Mouse (Mus musculus) intestine, embryonic 14.5 days (tissue): ENCODE data around the gene 2010111I01Rik. TPM values are rescaled to one million over a fixed set of nuclear protein-coding genes. Genes with fewer than 3 reads are reported as not detected.

Source experiments
- ATAC-seq: fragments of 200-750 bp; cut with Nextera tagmentation; replicated peaks from 2 replicates; pipeline ENCODE4 v1.8.0; 2017; ENCODE audit warnings: low read depth, moderate number of reproducible peaks, moderate TSS enrichment, moderate library complexity; ENCODE audit not compliant: low FRiP score, low TSS enrichment
- DNase-seq: peaks from one replicate; pipeline ENCODE4 v3.0.0-alpha.2; 2018; ENCODE audit warnings: low spot score
- H3K27ac ChIP-seq: fragments of 300-500 bp; sonication (generic); 2 replicates; pipeline ENCODE4 v1.5.1; 2014; ENCODE audit warnings: low read depth, mild to moderate bottlenecking, control low read depth
- H3K27me3 ChIP-seq: fragments of 300-500 bp; sonication (generic); replicated peaks from 2 replicates; pipeline ENCODE4 v1.6.1; 2014; ENCODE audit warnings: low read length, control low read depth; ENCODE audit not compliant: control insufficient read depth, insufficient read depth
- H3K36me3 ChIP-seq: fragments of 300-500 bp; sonication (generic); 2 replicates; pipeline ENCODE4 v1.6.1; 2014; ENCODE audit warnings: low read length, control low read depth; ENCODE audit not compliant: control insufficient read depth, insufficient read depth
- H3K4me1 ChIP-seq: fragments of 300-500 bp; sonication (generic); replicated peaks from 2 replicates; pipeline ENCODE4 v1.6.1; 2014; ENCODE audit warnings: low read length, control low read depth, mixed read lengths; ENCODE audit not compliant: control insufficient read depth, insufficient read depth
- H3K4me2 ChIP-seq: fragments of 300-500 bp; sonication (generic); 2 replicates; pipeline ENCODE4 v1.6.1; 2014; ENCODE audit warnings: low read length
- H3K4me3 ChIP-seq: fragments of 300-500 bp; sonication (generic); 2 replicates; pipeline ENCODE4 v1.5.1; 2014; ENCODE audit warnings: low read depth, low read length, control low read depth, mixed read lengths
- H3K9ac ChIP-seq: fragments of 300-500 bp; sonication (generic); 2 replicates; pipeline ENCODE4 v1.6.1; 2014; ENCODE audit warnings: mild to moderate bottlenecking, low read length
- H3K9me3 ChIP-seq: fragments of 300-500 bp; sonication (generic); 2 replicates; pipeline ENCODE4 v1.6.1; 2016; ENCODE audit warnings: low read length, control low read depth; ENCODE audit not compliant: control insufficient read depth
- WGBS: fragments of 180-500 bp; shearing (Covaris S2); extraction: QIAGEN DNeasy Blood & Tissue Kit; methylation state at CpG from one replicate; pipeline ENCODE4 v1.1.7; 2014; 5-methylcytosine and 5-hydroxymethylcytosine counted together
- polyA plus RNA-seq: library from polyadenylated mRNA; unstranded; fragments of >200 nt; fragmentation: Nextera tagmentation; extraction: Ambion mirVana; gene quantifications from 2 replicates; pipeline ENCODE4 v1.2.1, GENCODE M21; 2014

Gene 2010111I01Rik
- polyA plus RNA-seq, 1 experiment from 2014 or later = 135 TPM

DNA sequence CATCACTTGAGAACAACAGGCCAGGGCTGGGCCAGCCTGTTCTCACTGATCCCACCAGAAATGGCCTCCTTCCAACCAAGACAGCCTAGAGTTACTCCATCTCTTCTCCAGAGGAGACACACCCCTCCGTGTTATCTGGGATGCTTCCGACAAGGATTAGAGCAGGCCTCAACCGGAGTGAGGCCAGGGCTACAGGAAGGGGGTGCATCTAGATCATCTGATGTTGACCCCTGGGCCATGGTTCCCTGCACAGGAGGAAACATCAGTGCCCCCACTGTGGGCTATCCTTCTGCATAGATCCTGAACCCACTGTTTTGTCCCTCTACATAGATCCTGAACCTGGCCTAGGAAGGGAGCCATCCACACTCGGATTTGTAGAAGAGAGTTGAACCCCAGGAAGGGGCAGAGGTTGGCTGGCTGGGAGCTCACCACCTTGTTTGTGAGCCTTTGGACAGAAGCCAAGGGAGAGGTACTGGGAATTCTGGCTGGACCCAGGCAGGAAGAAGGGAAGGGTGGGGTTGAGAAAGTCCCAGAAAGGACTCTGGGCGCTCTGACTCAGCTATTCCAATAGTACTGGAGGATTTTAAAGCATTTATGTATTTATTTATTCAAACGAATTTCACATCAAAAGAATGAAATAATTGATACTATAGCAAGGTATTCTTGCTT is 339.6 kb downstream of the 2010111I01Rik start:
- whole genome bisulfite sequencing = 67% methylated on average over 6 of the region's 6 CpGs

DNA sequence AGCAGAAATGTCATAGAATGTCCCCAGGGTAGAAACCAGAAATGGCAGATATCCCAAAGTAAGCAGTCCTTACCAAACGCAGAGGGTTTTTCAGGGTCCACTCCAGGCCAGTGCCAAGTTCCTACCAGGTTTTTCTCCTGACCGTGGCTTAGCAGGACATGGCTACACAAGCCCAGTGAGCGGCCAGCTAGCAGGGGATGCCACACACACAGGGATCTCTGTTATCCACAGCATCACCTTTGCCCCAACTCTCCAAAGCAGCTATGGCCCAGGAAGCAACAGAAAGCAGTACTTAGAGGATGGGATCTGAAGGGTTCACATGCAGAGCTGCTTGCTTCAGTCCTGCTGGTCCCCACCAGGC is 340.1 kb downstream of the 2010111I01Rik start:
- Histone ChIP-seq H3K4me3 (no peak overlapping the region), H3K9me3 (no peaks in the 10 kb centered on the region), H3K36me3 (peaks cover 53% of the 10 kb centered on the region), H3K9ac (no peak overlapping the region), H3K4me1 (no peaks in the 10 kb centered on the region; the same call in 1 of the 2 replicates), H3K4me2 (no peak overlapping the region), H3K27me3 (no peaks in the 10 kb centered on the region), H3K27ac (peak overlapping the region; percentile 29; the same call in 1 of the 2 replicates)
- 53% methylated on average over 3 of the region's 3 CpGs for WGBS
- ATAC-seq = no peak
- DNase-seq = no peak

More for the DNA sequence above, 339.6 kb downstream of the 2010111I01Rik start:
- ATAC-seq (no peak), DNase-seq (no peak)
- no peaks in the 10 kb centered on the region for H3K27me3 ChIP-seq
- H3K4me1 ChIP-seq = no peaks in the 10 kb centered on the region; the same call in 1 of the 2 replicates
- H3K9ac ChIP-seq = no peak overlapping the region
- H3K9me3 ChIP-seq = no peaks in the 10 kb centered on the region
- no peak overlapping the region for H3K4me2 ChIP-seq
- peak overlapping the region; percentile 29; the same call in 1 of the 2 replicates for H3K27ac ChIP-seq
- H3K36me3 ChIP-seq = peaks cover 58% of the 10 kb centered on the region
- no peak overlapping the region for H3K4me3 ChIP-seq

DNA sequence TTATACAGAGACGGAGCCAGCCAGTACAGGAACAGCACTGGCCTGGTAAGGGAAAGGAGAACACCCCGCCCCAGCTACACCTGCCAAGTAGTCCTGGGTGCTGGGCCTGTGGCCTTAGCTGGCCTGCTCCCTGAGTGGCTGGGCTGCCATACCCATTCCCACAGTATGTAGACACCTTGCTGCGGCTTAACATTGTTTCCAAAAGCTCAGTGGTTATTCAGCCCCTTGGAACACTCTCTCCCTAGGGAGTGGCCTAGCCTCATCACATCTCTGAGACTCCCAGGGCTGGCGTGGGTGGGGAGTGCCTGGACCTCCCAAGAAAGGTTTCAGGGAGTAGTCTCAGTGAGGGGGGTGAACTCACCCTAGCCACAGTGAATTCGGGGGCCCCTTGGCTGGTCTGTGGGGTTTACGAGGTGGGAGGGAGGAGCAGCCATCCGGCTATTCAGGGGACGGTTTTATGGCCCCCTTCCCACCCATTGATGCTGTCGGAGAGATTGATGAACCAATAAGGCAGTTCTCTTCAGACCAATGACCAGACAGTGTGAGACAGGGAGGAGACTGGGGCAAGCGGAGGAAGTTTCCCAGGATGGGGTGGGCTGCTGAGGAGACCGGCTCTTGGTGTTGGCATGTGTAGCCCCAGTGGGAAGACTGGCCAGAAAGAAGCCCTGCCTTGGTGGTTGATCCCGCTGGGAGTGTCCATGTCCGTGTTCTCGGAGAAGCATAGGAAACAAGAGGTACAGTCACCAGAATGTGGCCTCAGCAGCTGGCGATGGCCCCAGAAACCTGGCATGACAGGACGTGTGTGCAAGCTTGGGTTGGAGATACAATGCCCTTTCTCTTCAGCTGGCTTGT is 340.7 kb downstream of the 2010111I01Rik start:
- ATAC-seq (peak; percentile 41), DNase-seq (no peak)
- Histone ChIP-seq H3K4me3 (no peak overlapping the region), H3K9ac (no peak overlapping the region), H3K27me3 (no peaks in the 10 kb centered on the region), H3K9me3 (no peaks in the 10 kb centered on the region), H3K4me2 (no peak overlapping the region), H3K27ac (peak overlapping the region; percentile 29; the same call in 1 of the 2 replicates), H3K4me1 (no peaks in the 10 kb centered on the region; the same call in 1 of the 2 replicates), H3K36me3 (peaks cover 47% of the 10 kb centered on the region)
- 48% methylated on average over 16 of the region's 16 CpGs for WGBS

DNA sequence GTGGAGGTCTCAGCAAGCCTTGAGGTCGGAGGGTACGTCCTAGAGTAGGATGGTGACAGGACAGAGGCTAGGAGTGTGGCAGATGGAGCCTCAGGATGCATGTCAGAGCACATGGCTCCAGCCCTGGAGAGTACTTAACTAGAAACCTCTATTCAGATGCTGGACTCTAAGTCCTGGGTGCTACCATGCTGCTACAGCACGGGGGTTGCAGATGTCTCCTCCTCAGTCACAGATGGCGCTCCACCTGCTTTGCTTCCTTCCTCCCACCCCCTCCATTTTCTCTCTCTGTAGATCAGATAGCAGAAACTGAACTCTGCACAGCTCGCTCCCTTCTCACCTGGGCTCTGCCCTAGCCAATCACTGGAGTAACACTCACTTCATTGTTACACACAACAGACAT is 342.1 kb downstream of the 2010111I01Rik start:
- no peak overlapping the region for H3K4me2 ChIP-seq
- H3K4me3 ChIP-seq = no peak overlapping the region
- H3K27me3 ChIP-seq = no peaks in the 10 kb centered on the region
- no peaks in the 10 kb centered on the region for H3K9me3 ChIP-seq
- no peak overlapping the region for H3K27ac ChIP-seq
- DNase-seq (no peak), ATAC-seq (no peak)
- H3K36me3 ChIP-seq = peaks cover 39% of the 10 kb centered on the region
- H3K9ac ChIP-seq = no peak overlapping the region
- H3K4me1 ChIP-seq = no peaks in the 10 kb centered on the region; the same call in 1 of the 2 replicates
- 88% methylated on average over 5 of the region's 5 CpGs for WGBS

DNA sequence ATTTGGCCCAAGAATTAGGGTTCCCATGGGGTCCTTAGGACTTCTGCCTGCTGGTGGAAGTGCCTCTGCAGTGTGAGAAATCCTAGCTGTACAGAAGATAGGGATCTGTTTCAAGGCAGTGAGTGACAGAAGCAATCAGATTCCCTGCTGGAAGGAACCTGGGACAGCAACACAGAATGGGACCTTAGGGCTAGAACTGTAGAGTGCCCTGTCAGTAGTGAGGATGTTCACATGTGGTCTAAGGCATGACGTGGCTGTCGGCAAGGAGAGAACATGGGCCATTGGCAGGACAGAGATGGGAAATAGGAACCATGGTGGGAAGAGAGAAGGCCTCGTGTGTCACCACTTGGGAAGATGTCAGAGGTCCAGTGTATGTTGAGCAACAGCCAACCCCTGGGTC is 344.9 kb downstream of the 2010111I01Rik start:
- ATAC-seq (no peak), DNase-seq (no peak)
- H3K36me3 ChIP-seq = peaks cover 17% of the 10 kb centered on the region
- no peaks in the 10 kb centered on the region for H3K27me3 ChIP-seq
- H3K4me3 ChIP-seq = no peak overlapping the region
- no peak overlapping the region for H3K9ac ChIP-seq
- no peak overlapping the region for H3K4me2 ChIP-seq
- H3K27ac ChIP-seq = no peak overlapping the region
- H3K4me1 ChIP-seq = no peaks in the 10 kb centered on the region; the same call in 1 of the 2 replicates
- no peaks in the 10 kb centered on the region for H3K9me3 ChIP-seq
- 68% methylated on average over 3 of the region's 3 CpGs for WGBS

DNA sequence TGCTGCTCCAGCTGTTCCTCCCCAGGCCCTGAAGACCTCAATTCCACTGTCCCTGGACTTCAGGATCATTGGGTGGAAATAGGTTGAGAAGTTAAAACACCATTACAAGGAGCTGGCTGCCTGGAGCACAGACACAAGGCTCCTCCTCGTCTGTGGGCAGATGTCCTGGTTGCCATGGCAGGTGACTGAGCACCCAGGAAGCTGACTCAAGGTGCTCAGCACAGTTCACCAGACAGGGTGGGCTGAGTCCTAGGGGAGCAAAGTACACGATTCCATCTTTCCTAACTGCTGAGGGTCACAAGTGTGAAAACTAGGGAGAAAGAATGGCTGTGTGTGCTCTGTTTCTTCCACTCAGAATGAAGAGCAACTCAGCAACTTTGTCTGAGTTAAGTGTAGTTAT is 346.5 kb downstream of the 2010111I01Rik start:
- no peak for ATAC-seq
- H3K27me3 ChIP-seq = no peaks in the 10 kb centered on the region
- no peak overlapping the region for H3K9ac ChIP-seq
- no peak for DNase-seq
- H3K27ac ChIP-seq = no peak overlapping the region
- H3K9me3 ChIP-seq = no peaks in the 10 kb centered on the region
- peaks cover 12% of the 10 kb centered on the region for H3K36me3 ChIP-seq
- H3K4me2 ChIP-seq = no peak overlapping the region
- WGBS = 57% methylated on average over 2 of the region's 2 CpGs
- H3K4me1 ChIP-seq = no peaks in the 10 kb centered on the region
- no peak overlapping the region for H3K4me3 ChIP-seq

DNA sequence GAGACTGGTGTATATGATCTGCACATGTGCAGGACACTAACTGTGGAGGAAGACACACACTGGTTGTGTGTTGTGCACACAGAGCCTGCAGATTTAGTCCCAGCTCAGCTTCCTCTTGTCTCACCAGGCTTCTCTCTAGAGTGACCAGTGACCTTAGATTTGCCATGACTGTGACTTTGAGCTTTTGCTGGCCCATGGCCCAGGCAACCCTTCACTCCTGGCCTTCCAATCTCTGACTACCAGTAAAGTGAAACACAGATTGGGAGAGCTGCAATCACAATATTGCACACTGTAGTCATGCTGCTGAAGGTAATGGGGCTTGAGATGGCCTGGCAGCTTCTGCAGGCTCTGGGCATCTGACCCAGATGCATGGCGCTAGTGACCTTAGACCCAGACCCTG is 348.6 kb downstream of the 2010111I01Rik start:
- ATAC-seq = no peak
- 94% methylated on average over 1 of the region's 1 CpGs for WGBS
- no peak overlapping the region for H3K27ac ChIP-seq

DNA sequence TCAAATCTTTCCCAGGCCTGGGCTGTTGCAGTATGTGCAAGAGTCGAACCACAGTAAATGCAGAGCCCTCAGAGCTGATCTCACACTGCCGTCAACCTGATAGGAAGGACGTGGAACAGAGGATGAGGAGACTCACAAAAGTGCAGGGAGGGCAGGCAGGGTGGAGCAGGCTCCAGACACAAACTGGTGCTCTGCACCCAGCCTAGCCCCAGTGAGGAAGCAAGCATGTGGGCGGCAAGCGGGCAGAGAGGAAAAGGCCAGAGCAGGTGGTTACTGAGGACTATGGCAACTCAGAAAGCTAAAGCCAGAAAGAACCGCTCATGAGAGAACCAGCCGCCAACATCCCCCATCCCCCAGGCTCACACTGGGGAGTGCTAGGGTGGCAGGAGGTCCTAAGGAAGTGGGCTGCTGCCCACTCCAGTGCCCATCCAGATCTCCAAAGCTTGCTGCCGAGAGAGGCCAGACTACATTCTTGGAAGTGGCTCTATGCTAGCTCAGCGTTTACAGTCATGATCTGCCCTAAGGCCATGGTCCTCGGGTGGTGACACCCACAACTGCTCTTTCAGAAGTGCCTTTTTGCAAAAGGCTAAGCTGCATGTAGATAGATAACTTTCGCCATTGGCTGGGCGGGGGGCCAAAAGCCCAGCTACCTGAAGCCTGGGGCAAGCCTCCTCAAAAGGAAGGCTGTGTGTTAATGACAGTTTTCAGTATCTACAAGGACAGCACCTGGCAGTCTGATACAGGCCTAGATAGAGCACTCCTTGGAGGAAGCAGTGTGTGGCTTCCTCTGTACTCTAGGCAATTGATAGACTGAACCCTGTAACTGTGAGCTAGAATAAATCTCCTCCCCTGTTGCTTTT is 349.3 kb downstream of the 2010111I01Rik start:
- DNase-seq = no peak
- H3K9ac ChIP-seq = no peak overlapping the region
- 80% methylated on average over 12 of the region's 12 CpGs for WGBS
- H3K36me3 ChIP-seq = peaks cover 18% of the 10 kb centered on the region; the same call in 1 of the 2 replicates
- H3K4me3 ChIP-seq = no peak overlapping the region
- no peaks in the 10 kb centered on the region for H3K27me3 ChIP-seq
- H3K4me2 ChIP-seq = no peak overlapping the region
- H3K9me3 ChIP-seq = no peaks in the 10 kb centered on the region
- ATAC-seq = no peak
- peaks cover 5% of the 10 kb centered on the region; the same call in 1 of the 2 replicates for H3K4me1 ChIP-seq
- no peak overlapping the region; the same call in 1 of the 2 replicates for H3K27ac ChIP-seq

More for the DNA sequence above, 348.6 kb downstream of the 2010111I01Rik start:
- H3K9me3 ChIP-seq = no peaks in the 10 kb centered on the region
- peaks cover 5% of the 10 kb centered on the region; the same call in 1 of the 2 replicates for H3K4me1 ChIP-seq
- peaks cover 18% of the 10 kb centered on the region for H3K36me3 ChIP-seq
- no peak overlapping the region for H3K9ac ChIP-seq
- H3K4me2 ChIP-seq = no peak overlapping the region
- H3K27me3 ChIP-seq = no peaks in the 10 kb centered on the region
- no peak for DNase-seq
- no peak overlapping the region for H3K4me3 ChIP-seq
